Mouse (Mus musculus): ENCODE results near the gene 2410004B18Rik. TPM values are rescaled to one million over a fixed set of nuclear protein-coding genes. Genes with fewer than 3 reads are reported as not detected.
"Not testable (repeated sequence)": the region's sequence is repeated elsewhere in the genome, so short reads cannot be mapped to it uniquely, and the experiment has no call there.

2410004B18Rik gene
- polyA plus RNA-seq, 1 experiment from 2014 or later = 38.7 TPM

- H3K9me3 ChIP-seq (ENCODE audit: control insufficient read depth) = no peaks in the 10 kb centered on the region
- 0 out of 2 replicates have a peak overlapping the region, but pooled peaks have one; percentile 58 for H3K4me2 ChIP-seq (replicated peaks; ENCODE audit: low read depth)
- H3K36me3 ChIP-seq (ENCODE audit: control insufficient read depth, insufficient read depth) = no peaks in the 10 kb centered on the region
- no peak for TF ChIP-seq CTCF (IDR thresholded peaks at IDR 0.05; ENCODE audit: low read depth)
- no peak overlapping the region for H3K27ac ChIP-seq (ENCODE audit: low read depth, low read length)
- H3K4me1 ChIP-seq (replicated peaks; ENCODE audit: control insufficient read depth, insufficient read depth, low read length) = no peaks in the 10 kb centered on the region; the same call in 1 of the 2 replicates
- 35% methylated on average over 9 of the region's 9 CpGs for WGBS
- no peak overlapping the region for H3K4me3 ChIP-seq (ENCODE audit: low read depth, low read length)
- H3K27me3 ChIP-seq (replicated peaks; ENCODE audit: control insufficient read depth, insufficient read depth, low read length) = no peaks in the 10 kb centered on the region
- ATAC-seq = no peak
- no peak overlapping the region for H3K9ac ChIP-seq (ENCODE audit: low read depth, low read length)
Observed at GRCm38 (mm10) chr3:145962411-145962810, 24.6 kb downstream of the 2410004B18Rik start.

- H3K36me3 ChIP-seq (ENCODE audit: control insufficient read depth, insufficient read depth) = no peaks in the 10 kb centered on the region
- H3K4me1 ChIP-seq (replicated peaks; ENCODE audit: control insufficient read depth, insufficient read depth, low read length) = no peaks in the 10 kb centered on the region; the same call in 1 of the 2 replicates
- peak; percentile 63 for ATAC-seq
- WGBS = 22% methylated on average over 31 of the region's 31 CpGs
- H3K27ac ChIP-seq (ENCODE audit: low read depth, low read length) = peak overlapping the region; percentile 82
- no peak for TF ChIP-seq CTCF (IDR thresholded peaks at IDR 0.05; ENCODE audit: low read depth)
- peak overlapping the region; percentile 13 for H3K4me3 ChIP-seq (ENCODE audit: low read depth, low read length)
- no peaks in the 10 kb centered on the region for H3K9me3 ChIP-seq (ENCODE audit: control insufficient read depth)
- peak overlapping the region; percentile 42; the same call in 1 of the 2 replicates for H3K9ac ChIP-seq (ENCODE audit: low read depth, low read length)
- no peaks in the 10 kb centered on the region for H3K27me3 ChIP-seq (replicated peaks; ENCODE audit: control insufficient read depth, insufficient read depth, low read length)
- H3K4me2 ChIP-seq (replicated peaks; ENCODE audit: low read depth) = peak overlapping the region; percentile 58
Observed at GRCm38 (mm10) chr3:145963101-145964017, 25.5 kb downstream of the 2410004B18Rik start.

GRCm38 (mm10) chr3:145964018-145964387, 26.2 kb downstream of the 2410004B18Rik start:
- H3K4me3 ChIP-seq (ENCODE audit: low read depth, low read length) = peak overlapping the region; percentile 13; the same call in 1 of the 2 replicates
- 0 out of 2 replicates have a peak overlapping the region, but pooled peaks have one; percentile 42 for H3K9ac ChIP-seq (ENCODE audit: low read depth, low read length)
- TF ChIP-seq CTCF (IDR thresholded peaks at IDR 0.05; ENCODE audit: low read depth) = no peak
- 22% methylated on average over 10 of the region's 10 CpGs for WGBS
- no peaks in the 10 kb centered on the region; the same call in 1 of the 2 replicates for H3K4me1 ChIP-seq (replicated peaks; ENCODE audit: control insufficient read depth, insufficient read depth, low read length)
- peak; percentile 82 for ATAC-seq
- no peaks in the 10 kb centered on the region for H3K36me3 ChIP-seq (ENCODE audit: control insufficient read depth, insufficient read depth)
- no peaks in the 10 kb centered on the region for H3K9me3 ChIP-seq (ENCODE audit: control insufficient read depth)
- peak overlapping the region; percentile 58 for H3K4me2 ChIP-seq (replicated peaks; ENCODE audit: low read depth)
- H3K27ac ChIP-seq (ENCODE audit: low read depth, low read length) = peak overlapping the region; percentile 82
- no peaks in the 10 kb centered on the region for H3K27me3 ChIP-seq (replicated peaks; ENCODE audit: control insufficient read depth, insufficient read depth, low read length)

DNA sequence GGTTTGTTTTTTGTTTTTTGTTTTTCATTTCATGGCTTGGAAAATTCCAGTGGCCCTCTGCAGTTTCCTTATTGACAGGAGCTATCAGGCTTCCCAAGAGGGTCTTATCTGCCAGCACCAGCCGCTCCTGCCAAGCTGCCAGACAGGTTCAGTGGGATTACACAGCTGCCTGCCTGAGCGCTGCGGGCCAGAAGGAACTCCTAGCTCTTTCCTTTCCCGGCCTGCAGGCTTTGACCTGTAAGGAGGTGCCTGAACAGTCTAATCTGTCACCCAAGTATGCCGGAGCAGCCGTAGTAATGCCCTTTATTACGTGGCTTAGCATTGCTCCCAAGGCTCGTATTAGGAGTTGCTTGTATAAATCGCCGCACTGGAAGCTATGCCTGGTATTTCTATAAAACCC, 26.7 kb downstream of the 2410004B18Rik start:
- Histone ChIP-seq H3K4me2 (replicated peaks; ENCODE audit: low read depth) (peak overlapping the region; percentile 58), H3K4me3 (ENCODE audit: low read depth, low read length) (no peak overlapping the region), H3K27ac (ENCODE audit: low read depth, low read length) (peak overlapping the region; percentile 82), H3K27me3 (replicated peaks; ENCODE audit: control insufficient read depth, insufficient read depth, low read length) (no peaks in the 10 kb centered on the region), H3K9ac (ENCODE audit: low read depth, low read length) (no peak overlapping the region), H3K36me3 (ENCODE audit: control insufficient read depth, insufficient read depth) (no peaks in the 10 kb centered on the region), H3K4me1 (replicated peaks; ENCODE audit: control insufficient read depth, insufficient read depth, low read length) (no peaks in the 10 kb centered on the region; the same call in 1 of the 2 replicates), H3K9me3 (ENCODE audit: control insufficient read depth) (no peaks in the 10 kb centered on the region)
- WGBS = 4% methylated on average over 10 of the region's 10 CpGs
- TF ChIP-seq CTCF (IDR thresholded peaks at IDR 0.05; ENCODE audit: low read depth) = 0 out of 2 replicates have a peak, but pooled peaks have one; percentile 5
- ATAC-seq = peak; percentile 90

DNA sequence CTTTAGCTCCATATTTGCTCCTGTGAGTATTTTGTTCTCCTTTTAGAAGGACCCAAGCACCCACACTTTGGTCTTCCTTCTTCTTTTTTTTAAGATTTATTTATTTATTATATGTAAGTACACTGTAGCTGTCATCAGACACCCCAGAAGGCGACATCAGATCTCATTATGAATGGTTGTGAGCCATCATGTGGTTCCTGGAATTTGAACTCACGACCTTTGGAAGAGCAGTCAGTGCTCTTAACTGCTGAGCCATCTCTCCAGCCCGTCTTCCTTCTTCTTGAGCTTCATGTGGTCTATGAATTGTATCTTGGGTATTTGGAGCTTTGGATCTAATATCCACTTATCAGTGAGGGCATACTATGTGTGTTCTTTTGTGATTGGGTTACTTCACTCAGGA, 27.8 kb downstream of the 2410004B18Rik start:
- not testable (repeated sequence) for H3K27ac ChIP-seq (ENCODE audit: low read depth, low read length); H3K9ac ChIP-seq (ENCODE audit: low read depth, low read length); ATAC-seq; H3K9me3 ChIP-seq (ENCODE audit: control insufficient read depth); H3K4me2 ChIP-seq (replicated peaks; ENCODE audit: low read depth); H3K4me1 ChIP-seq (replicated peaks; ENCODE audit: control insufficient read depth, insufficient read depth, low read length); H3K36me3 ChIP-seq (ENCODE audit: control insufficient read depth, insufficient read depth); H3K4me3 ChIP-seq (ENCODE audit: low read depth, low read length); H3K27me3 ChIP-seq (replicated peaks; ENCODE audit: control insufficient read depth, insufficient read depth, low read length)
- WGBS = 47% methylated on average over 3 of the region's 3 CpGs

DNA sequence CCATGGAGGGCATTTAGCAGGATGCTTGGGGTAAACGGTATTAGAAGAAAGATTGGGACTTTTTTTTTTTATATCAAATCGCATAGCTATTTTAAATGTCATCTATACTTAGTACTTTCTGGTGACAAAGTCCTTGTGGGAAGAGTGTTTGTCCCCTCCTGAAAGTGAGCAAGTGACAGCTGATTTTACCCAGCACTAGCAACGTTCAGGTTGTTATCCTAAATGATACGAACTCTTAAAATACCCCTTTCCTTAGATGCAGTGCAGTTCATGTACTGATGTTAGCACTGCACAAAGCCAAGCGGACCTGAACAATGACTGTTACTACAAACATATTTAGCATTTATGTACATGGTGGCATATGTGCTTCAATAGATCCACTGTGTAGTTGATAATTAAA, 29.0 kb downstream of the 2410004B18Rik start:
- Histone ChIP-seq H3K9ac (ENCODE audit: low read depth, low read length) (no peak overlapping the region), H3K27me3 (replicated peaks; ENCODE audit: control insufficient read depth, insufficient read depth, low read length) (no peaks in the 10 kb centered on the region), H3K4me2 (replicated peaks; ENCODE audit: low read depth) (no peak overlapping the region), H3K9me3 (ENCODE audit: control insufficient read depth) (no peaks in the 10 kb centered on the region), H3K4me1 (replicated peaks; ENCODE audit: control insufficient read depth, insufficient read depth, low read length) (no peaks in the 10 kb centered on the region; the same call in 1 of the 2 replicates), H3K4me3 (ENCODE audit: low read depth, low read length) (no peak overlapping the region), H3K36me3 (ENCODE audit: control insufficient read depth, insufficient read depth) (no peaks in the 10 kb centered on the region), H3K27ac (ENCODE audit: low read depth, low read length) (no peak overlapping the region)
- 90% methylated on average over 5 of the region's 5 CpGs for WGBS
- TF ChIP-seq CTCF (IDR thresholded peaks at IDR 0.05; ENCODE audit: low read depth) = no peak
- no peak for ATAC-seq
